Mouse (Mus musculus) naive thymus-derived CD4-positive, alpha-beta T cell, adult 2 months (primary cell): ENCODE data around the gene Olfr1284.
"Not testable (repeated sequence)": the region's sequence is repeated elsewhere in the genome, so short reads cannot be mapped to it uniquely, and the experiment has no call there.

Experiments used
- DNase-seq: peaks from one replicate; pipeline ENCODE4 v3.0.0-alpha.2; 2011; ENCODE audit warnings: low read depth

Olfr1284 gene

GRCm38 (mm10) chr2:111375222-111375621 lies at the start of gene Olfr1284:
Gene Olfr1284 (plus strand): TSS chr2:111375522.
- DNase-seq = no peak

- no peak for DNase-seq
These were observed 49.1 kb upstream of the Olfr1284 start, which contains the start of gene Olfr1281 for GRCm38 (mm10) chr2:111326220-111326619. Gene Olfr1281 (plus strand): TSS chr2:111326520.

DNA sequence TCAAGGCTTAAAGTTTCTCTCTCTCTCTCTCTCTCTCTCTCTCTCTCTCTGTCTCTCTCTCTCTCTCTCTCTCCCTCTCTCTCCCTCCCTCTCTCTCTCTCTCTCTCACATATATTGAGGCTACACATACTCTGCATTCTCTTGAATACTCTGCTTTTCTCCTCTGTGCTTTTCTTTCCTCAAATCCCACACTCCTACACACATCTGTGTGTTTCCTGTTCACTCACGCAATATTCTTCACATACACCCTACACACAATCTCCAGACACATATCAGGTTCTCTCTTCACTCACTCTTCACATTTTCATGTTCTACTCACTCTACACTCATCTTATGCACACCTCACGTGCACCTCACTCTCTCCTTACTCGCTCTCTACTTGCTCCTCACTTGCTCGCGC lies 41.6 kb upstream of the Olfr1284 start:
- not testable (repeated sequence) for DNase-seq

DNA sequence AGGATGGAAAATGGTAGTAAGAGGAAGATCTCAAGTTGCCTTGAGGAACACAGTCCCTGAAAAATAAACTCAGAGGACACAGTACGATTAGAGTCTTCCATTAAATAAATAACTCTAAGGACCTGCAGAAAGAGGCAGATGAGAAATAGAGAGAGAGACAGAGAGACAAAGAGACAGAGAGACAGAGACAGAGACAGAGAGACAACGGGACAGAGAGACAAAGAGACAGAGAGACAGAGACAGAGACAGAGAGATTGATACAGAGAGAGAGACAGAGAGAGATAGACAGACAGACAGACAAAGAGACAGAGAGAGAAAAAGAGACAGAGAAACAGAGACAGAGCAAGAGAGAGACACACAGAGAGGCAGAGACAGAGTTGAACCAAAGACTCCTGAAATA lies 39.3 kb upstream of the Olfr1284 start, which contains the start of gene Olfr1282:
Olfr1282 (minus strand) TSS at position 101 of the 400 bp plus-strand sequence.
- no peak for DNase-seq

GRCm38 (mm10) chr2:111366490-111366889 lies 8.8 kb upstream of the Olfr1284 start, which contains the start of gene Olfr1283:
Gene Olfr1283 (plus strand): TSS chr2:111366790.
- DNase-seq = no peak

DNA sequence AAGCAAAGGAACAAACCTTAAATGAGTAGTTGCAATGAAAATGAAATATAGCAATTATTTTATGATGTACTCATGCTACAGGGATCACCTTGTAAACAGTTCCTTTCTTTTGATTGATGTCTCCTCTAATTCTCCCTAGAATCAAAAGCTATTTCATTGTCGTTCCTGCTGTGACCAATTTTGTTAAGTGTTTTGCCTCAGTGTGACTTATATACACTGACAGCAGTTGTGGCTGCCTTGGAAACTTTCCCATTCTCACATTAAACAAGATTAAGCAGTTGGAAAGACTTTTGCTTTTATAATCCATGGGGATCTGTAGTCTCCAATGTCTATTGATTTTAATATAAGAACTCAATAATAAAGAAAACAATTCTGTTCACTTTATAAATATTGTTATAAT lies 47.6 kb downstream of the Olfr1284 start, which contains the start of gene Olfr1286:
Olfr1286 (minus strand) TSS at position 185 of the 400 bp plus-strand sequence.
- no peak for DNase-seq
